Mouse (Mus musculus) brain, adult 2 months (tissue): ENCODE measurements at regions not wholly inside any gene's neighbourhood (a gene's known extent, or its start where the extent isn't known, plus 50 kb on each side); places are given as distances from the start of the nearest gene placed in this dataset.

Experiments used
- DNase-seq: peaks from one replicate; pipeline ENCODE4 v3.0.0; 2011; ENCODE audit warnings: low read depth, low spot score

GRCm38 (mm10) chr10:17646391-17646790 lies 76.6 kb upstream of the Cited2 start:
- no peak for DNase-seq

- DNase-seq = no peak
Observed at GRCm38 (mm10) chr10:17648077-17648476, 74.9 kb upstream of the Cited2 start.

- no peak for DNase-seq
Observed at GRCm38 (mm10) chr10:17650997-17651750, 71.8 kb upstream of the Cited2 start.

GRCm38 (mm10) chr10:17653325-17653724 lies 69.7 kb upstream of the Cited2 start:
- peak; percentile 53 for DNase-seq

DNA sequence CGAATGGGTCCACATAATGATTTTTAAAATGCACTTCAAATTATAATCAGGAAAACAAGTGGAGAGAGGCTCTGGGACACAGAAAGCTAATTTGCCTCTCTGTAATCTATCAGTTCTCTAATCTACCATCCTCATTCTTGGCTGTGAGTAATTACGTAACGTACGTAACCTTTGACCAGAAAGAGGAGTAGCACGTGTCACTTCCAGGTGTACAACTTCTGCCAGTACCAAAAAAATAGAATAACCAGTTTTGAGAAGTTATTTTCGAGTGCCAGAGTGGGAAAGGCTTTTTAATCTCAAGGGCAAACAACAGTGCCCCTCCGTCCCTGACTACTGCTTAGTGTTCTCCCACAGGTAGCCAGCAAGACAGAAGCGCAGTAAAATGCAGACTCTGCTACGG lies 69.2 kb upstream of the Cited2 start:
- no peak for DNase-seq

DNA sequence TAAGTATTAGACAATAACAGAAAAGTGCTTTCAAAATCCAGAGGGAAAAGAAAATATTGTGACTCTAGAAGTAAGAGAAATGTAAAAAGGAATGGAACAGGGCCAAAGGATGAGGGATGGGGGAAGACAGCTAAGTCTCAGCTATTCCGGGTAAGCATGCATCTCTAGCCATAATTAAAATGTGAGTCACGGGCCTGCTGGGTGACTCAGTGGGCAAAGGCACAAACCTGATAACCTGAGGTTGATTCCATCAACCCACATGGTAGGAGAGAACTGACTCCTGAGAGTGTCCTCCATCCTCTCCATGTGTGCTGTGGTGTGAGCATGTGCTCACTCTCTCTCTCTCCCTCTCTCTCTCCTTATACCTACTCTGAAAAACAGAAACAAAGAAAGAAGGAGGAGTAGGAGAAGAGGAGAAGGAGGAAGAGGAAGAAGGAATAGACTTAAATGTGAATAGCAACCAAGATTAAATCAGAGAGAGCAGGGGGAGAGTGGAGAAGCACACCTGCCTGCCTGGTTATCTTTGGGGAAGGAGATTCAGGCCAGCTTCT lies 68.6 kb upstream of the Cited2 start:
- DNase-seq = peak; percentile 65

DNA sequence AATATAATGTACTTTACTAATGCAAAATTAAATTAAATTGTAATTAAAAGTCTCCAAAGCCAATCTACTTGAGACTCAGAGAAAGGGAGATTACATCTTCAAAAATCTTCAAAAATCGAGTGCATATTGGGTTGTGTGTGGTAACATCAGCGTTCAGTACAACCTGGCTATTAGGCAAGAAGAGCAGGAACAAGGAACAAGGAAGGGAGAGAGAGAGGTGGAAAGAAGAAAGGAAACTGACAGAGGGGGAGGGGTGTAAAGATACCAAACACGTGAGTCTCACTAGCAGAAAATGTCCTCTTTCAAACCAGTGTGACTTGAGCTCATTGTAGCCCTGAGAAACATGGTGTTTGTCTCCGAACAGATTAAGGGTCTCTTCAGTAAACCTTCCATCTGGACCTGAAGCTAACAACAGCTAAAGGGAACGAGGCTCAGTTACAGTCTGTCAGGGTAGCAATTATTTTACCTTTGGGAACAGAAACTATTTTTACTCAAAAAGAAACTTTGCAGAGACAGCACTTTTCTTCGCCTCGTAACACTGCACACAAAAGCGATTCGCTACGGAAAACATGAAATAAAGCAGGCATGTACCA lies 67.5 kb upstream of the Cited2 start:
- no peak for DNase-seq

DNA sequence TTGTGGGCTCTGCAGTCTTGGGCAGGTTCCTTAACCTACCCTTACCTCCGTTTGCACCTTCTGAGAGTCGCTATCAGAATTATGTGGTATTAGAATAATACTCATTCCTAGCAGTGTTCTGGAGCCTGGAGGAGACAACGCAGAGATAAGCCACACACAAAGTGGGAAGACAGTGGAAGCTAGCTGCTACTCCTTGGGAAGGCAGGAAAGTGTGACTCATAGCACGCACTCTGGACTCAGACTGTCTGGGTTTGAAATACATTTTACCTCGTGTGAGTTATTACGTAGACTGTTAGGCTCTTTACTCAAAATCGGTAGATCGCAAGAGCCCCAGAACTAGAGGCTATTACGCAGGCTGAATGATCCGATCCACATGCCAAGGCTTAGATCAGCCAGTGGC lies 66.7 kb upstream of the Cited2 start:
- peak; percentile 74 for DNase-seq

- no peak for DNase-seq
Observed at GRCm38 (mm10) chr10:17656872-17657482, 66.0 kb upstream of the Cited2 start.

- no peak for DNase-seq
Observed at GRCm38 (mm10) chr10:17659575-17659974, 63.4 kb upstream of the Cited2 start.

DNA sequence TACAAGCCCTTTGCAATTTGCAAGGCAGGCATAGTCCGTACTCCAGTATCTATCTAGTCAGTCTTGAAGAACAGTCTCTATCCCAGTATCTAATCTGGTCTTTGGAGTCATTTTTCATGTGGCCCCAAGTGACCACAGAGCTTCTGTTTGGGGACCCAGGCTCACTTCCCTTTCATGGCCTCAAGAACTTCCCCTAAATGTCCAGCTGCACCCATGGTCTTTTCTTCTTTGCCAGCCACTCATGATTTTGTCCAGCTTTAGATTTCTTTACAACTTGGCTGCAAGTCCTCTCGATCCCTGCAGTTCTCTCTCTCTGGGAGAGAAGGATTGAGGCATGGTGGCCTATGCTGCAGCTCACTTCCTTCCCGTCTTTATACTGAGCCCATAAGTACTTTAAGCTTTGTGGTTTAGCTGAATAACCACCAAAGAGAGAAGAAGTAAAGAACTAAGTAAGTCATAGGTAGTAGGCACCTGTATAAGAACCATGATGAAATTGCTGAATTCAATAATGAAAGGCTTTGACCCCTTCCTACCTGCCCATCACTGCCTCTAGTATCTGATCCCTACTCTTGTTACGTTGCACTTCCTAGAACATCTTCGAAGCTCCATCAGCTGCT lies 62.1 kb upstream of the Cited2 start:
- peak; percentile 22 for DNase-seq

- DNase-seq = peak; percentile 84
Observed at GRCm38 (mm10) chr10:17666089-17666488, 56.9 kb upstream of the Cited2 start.

- no peak for DNase-seq
Observed at GRCm38 (mm10) chr10:17669401-17669800, 53.6 kb upstream of the Cited2 start.
